Mouse (Mus musculus): ENCODE results near the gene Ghr. TPM values are rescaled to one million over a fixed set of nuclear protein-coding genes. Genes with fewer than 3 reads are reported as not detected.

Gene Ghr
- total and polyA plus RNA-seq, 2 experiments from 2014 or later = 5.7 to 8.0 TPM

DNA sequence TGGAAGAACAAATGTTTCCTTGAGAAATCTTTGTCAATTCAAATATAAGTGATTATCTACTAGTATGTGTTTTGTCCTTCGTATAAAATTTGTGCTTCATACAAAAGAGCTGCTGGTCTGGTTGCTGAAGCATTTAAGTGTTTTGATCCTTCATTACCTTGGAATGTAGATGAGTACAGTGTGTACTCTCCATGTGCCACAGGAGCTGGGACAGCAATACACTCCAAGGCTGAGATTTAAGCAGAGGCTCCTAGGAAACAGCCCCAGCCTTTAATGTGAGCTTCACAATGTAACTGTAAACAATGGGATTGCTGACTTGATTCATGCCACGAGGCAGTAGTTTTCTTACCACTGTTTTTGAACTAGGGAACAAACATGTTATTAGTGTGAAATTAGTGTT is 251.5 kb downstream of the Ghr start:
- H3K4me1 ChIP-seq (ENCODE audit: insufficient read depth) = no peaks in the 10 kb centered on the region
- no peak overlapping the region for H3K9ac ChIP-seq
- H3K27me3 ChIP-seq (ENCODE audit: insufficient read depth, low read length) = no peaks in the 10 kb centered on the region
- no peaks in the 10 kb centered on the region for H3K9me3 ChIP-seq (ENCODE audit: low read length)
- TF ChIP-seq CTCF (IDR thresholded peaks at IDR 0.05; ENCODE audit: low read depth) = no peak
- H3K27ac ChIP-seq (ENCODE audit: low read depth, low read length) = no peak overlapping the region
- WGBS = 67% methylated on average over 2 of the region's 2 CpGs
- ATAC-seq (no peak), DNase-seq (no peak)
- H3K36me3 ChIP-seq (ENCODE audit: insufficient read depth) = no peaks in the 10 kb centered on the region
- H3K4me2 ChIP-seq (ENCODE audit: low read depth) = no peak overlapping the region
- no peak overlapping the region for H3K4me3 ChIP-seq (ENCODE audit: low read depth, low read length)

DNA sequence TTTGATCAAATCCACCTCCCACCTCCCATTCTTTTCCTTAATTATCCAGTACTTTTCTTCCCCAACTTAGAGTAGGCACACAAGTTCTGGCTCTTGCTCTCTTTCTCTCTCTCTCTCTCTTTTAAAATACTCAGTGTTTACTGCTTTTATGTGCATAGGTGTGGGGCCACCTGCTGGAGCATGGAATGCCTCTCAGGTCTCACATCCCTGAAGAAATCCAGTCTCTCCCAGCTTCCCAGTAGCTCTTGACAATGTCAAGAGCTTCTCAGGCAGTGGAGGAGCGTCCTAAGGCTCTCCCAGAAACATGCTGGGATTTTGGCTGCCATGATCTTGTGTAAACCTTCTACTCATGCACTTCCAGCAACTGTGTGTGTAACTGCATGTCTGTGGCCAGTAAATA is 253.0 kb downstream of the Ghr start:
- ATAC-seq (no peak), DNase-seq (no peak)
- Histone ChIP-seq H3K4me3 (ENCODE audit: low read depth, low read length) (no peak overlapping the region), H3K9me3 (ENCODE audit: low read length) (no peaks in the 10 kb centered on the region), H3K4me1 (ENCODE audit: insufficient read depth) (no peaks in the 10 kb centered on the region), H3K9ac (no peak overlapping the region), H3K36me3 (ENCODE audit: insufficient read depth) (no peaks in the 10 kb centered on the region), H3K4me2 (ENCODE audit: low read depth) (no peak overlapping the region), H3K27ac (ENCODE audit: low read depth, low read length) (no peak overlapping the region), H3K27me3 (ENCODE audit: insufficient read depth, low read length) (no peaks in the 10 kb centered on the region)
- no peak for TF ChIP-seq CTCF (IDR thresholded peaks at IDR 0.05; ENCODE audit: low read depth)
- WGBS = 57% methylated on average over 1 of the region's 1 CpGs

DNA sequence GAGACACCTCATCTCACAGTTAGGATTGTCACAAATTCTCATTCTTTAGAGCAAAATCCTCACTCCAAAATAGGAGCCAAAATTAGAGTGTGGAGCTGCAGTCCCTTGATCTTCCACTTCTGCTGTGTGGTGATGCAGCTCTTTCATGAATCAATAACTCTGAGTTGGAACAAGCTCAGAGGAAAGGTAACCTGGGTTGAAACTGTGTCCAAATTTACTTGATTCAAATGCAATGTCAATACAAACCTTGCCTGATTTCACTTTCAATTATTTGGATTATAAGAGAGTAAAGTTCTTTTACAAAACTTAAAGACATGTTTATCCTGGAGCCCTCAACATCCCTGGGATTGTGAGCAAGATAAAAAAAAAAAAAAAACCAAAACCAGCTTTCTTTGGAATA is 260.3 kb downstream of the Ghr start:
- no peak overlapping the region for H3K4me3 ChIP-seq (ENCODE audit: low read depth, low read length)
- no peak for TF ChIP-seq CTCF (IDR thresholded peaks at IDR 0.05; ENCODE audit: low read depth)
- DNase-seq (no peak), ATAC-seq (no peak)
- no peaks in the 10 kb centered on the region for H3K9me3 ChIP-seq (ENCODE audit: low read length)
- no peak overlapping the region for H3K4me2 ChIP-seq (ENCODE audit: low read depth)
- no peaks in the 10 kb centered on the region for H3K36me3 ChIP-seq (ENCODE audit: insufficient read depth)
- H3K9ac ChIP-seq = no peak overlapping the region
- no peaks in the 10 kb centered on the region for H3K27me3 ChIP-seq (ENCODE audit: insufficient read depth, low read length)
- H3K4me1 ChIP-seq (ENCODE audit: insufficient read depth) = no peaks in the 10 kb centered on the region
- no peak overlapping the region for H3K27ac ChIP-seq (ENCODE audit: low read depth, low read length)

DNA sequence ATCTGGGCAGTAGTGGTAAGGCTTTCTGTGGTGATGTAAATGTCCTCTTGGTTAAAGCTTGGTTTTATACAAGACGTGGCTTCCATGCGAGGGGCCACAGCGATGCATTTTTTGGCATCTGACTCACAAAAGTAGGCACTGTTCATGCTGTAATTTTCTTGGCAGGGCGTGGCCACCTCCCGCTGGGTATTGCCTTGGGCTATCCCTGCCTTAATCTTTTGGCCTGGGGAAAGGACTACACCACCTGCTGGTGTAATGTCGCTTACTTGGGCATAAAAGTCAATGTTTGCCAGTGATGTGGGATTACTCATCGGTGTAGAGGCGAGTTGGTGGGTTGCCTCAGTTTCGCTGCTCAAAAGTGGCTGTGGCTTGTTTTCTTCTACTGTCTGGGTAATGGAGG is 263.4 kb downstream of the Ghr start:
- no peak for ATAC-seq
- H3K36me3 ChIP-seq (ENCODE audit: insufficient read depth) = no peaks in the 10 kb centered on the region
- H3K4me1 ChIP-seq (ENCODE audit: insufficient read depth) = no peaks in the 10 kb centered on the region
- H3K27me3 ChIP-seq (ENCODE audit: insufficient read depth, low read length) = no peaks in the 10 kb centered on the region
- TF ChIP-seq CTCF (IDR thresholded peaks at IDR 0.05; ENCODE audit: low read depth) = no peak
- H3K4me2 ChIP-seq (ENCODE audit: low read depth) = no peak overlapping the region
- no peaks in the 10 kb centered on the region for H3K9me3 ChIP-seq (ENCODE audit: low read length)
- no peak for DNase-seq
- WGBS = 86% methylated on average over 9 of the region's 9 CpGs
- H3K4me3 ChIP-seq (ENCODE audit: low read depth, low read length) = no peak overlapping the region
- no peak overlapping the region for H3K9ac ChIP-seq
- H3K27ac ChIP-seq (ENCODE audit: low read depth, low read length) = no peak overlapping the region

DNA sequence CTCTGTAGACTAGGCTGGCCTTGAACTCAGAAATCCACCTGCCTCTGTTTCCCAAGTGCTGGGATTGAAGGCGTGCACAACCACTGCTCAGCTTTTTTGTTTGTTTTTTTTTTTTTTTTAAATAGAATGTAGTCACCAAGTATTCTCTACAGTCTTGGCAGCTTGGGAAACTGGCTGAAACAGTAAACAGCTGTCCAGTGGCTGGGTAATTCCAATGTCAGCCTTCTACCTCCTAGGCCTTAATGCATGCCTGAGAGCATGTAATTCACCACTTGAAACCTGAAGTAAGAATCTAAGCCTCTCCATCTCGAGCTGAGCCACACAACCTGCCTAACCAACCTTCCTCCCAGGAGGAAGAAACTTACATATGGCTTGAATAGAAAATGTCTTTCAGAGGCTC is 266.7 kb downstream of the Ghr start:
- H3K4me1 ChIP-seq (ENCODE audit: insufficient read depth) = no peaks in the 10 kb centered on the region
- H3K27me3 ChIP-seq (ENCODE audit: insufficient read depth, low read length) = no peaks in the 10 kb centered on the region
- DNase-seq (no peak), ATAC-seq (no peak)
- no peaks in the 10 kb centered on the region for H3K36me3 ChIP-seq (ENCODE audit: insufficient read depth)
- no peak for TF ChIP-seq CTCF (IDR thresholded peaks at IDR 0.05; ENCODE audit: low read depth)
- no peak overlapping the region for H3K4me2 ChIP-seq (ENCODE audit: low read depth)
- no peak overlapping the region for H3K9ac ChIP-seq
- no peaks in the 10 kb centered on the region for H3K9me3 ChIP-seq (ENCODE audit: low read length)
- no peak overlapping the region for H3K4me3 ChIP-seq (ENCODE audit: low read depth, low read length)
- H3K27ac ChIP-seq (ENCODE audit: low read depth, low read length) = no peak overlapping the region
- 68% methylated on average over 2 of the region's 2 CpGs for WGBS

DNA sequence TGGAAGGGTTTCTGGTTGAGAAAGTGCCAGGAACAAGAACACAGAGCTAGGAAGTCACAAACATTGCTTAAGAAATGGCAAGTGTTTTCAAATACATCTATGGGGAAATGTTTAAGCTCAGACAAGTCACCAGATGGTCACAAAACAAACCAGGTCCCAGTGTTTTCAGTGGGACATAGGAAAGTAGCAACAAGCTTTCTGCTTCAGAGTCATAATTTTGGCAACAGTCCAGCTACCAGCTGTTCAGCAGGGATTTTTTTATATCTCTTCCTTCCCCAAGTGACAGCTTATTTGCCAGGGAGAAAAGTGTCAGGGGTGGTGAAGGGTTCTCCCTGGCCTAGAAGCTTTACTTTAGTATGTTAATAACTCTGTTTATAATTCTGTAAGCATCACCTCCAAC is 270.4 kb downstream of the Ghr start:
- ATAC-seq = peak; percentile 69
- no peak overlapping the region for H3K4me2 ChIP-seq (ENCODE audit: low read depth)

DNA sequence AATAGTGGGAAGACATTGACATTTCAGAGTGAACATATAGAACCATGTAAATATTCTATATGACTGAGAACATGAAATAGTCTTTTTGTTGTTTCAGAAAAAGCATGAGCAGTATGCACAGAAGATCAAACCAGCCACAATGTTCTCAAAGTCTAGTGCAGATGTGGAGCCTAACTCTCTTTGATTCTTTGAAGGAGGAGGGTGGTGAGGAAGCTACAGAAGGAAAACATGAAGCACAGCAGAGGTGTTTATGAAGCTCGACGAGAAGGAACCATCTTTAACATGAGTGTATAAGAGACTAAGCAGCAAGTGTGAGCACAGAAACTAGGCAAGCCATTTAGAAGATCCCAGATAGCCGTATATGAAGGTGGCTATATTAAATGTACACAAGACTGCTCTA is 273.4 kb downstream of the Ghr start:
- ATAC-seq = no peak
- TF ChIP-seq CTCF (IDR thresholded peaks at IDR 0.05; ENCODE audit: low read depth) = no peak
- 89% methylated on average over 3 of the region's 3 CpGs for WGBS

More for the DNA sequence above, 270.4 kb downstream of the Ghr start:
- H3K4me1 ChIP-seq (ENCODE audit: insufficient read depth) = no peaks in the 10 kb centered on the region
- H3K36me3 ChIP-seq (ENCODE audit: insufficient read depth) = no peaks in the 10 kb centered on the region
- TF ChIP-seq CTCF (IDR thresholded peaks at IDR 0.05; ENCODE audit: low read depth) = no peak
- DNase-seq = peak; percentile 44
- H3K9me3 ChIP-seq (ENCODE audit: low read length) = no peaks in the 10 kb centered on the region
- no peak overlapping the region for H3K4me3 ChIP-seq (ENCODE audit: low read depth, low read length)
- H3K27ac ChIP-seq (ENCODE audit: low read depth, low read length) = no peak overlapping the region
- H3K27me3 ChIP-seq (ENCODE audit: insufficient read depth, low read length) = no peaks in the 10 kb centered on the region
- no peak overlapping the region for H3K9ac ChIP-seq

DNA sequence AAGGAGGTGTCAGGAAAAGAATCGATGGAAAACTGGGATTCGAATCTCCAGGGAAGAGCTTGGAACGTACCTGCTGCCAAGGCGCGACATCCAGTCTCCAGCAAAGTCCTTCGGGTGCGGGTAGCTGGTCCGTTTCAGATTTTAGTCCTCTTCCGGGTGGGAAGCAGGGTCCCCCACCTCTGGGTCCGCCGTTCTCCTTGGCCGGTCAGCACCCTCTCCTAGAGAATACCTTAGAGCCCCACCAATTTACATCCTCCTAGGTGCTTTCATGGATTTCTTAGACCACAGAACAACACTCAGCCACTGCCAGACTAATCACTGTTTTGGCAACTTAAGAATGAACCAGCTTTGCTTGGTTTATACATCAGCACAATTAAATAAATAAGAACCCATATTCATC is 279.9 kb downstream of the Ghr start, which contains the start of gene Ccdc152:
Gene Ccdc152 (minus strand): TSS at position 101 of the 400 bp plus-strand sequence.
- no peaks in the 10 kb centered on the region for H3K4me1 ChIP-seq (ENCODE audit: insufficient read depth)
- no peak for ATAC-seq
- no peak within 1 kb of the TSS for H3K4me3 ChIP-seq (ENCODE audit: low read depth, low read length)
- TF ChIP-seq CTCF (IDR thresholded peaks at IDR 0.05; ENCODE audit: low read depth) = no peak
- no peak for DNase-seq
- H3K9me3 ChIP-seq (ENCODE audit: low read length) = no peaks in the 10 kb centered on the region
- H3K27ac ChIP-seq (ENCODE audit: low read depth, low read length) = no peak within 1 kb of the TSS
- WGBS = 93% methylated on average over 12 of the region's 12 CpGs
- H3K27me3 ChIP-seq (ENCODE audit: insufficient read depth, low read length) = no peaks in the 10 kb centered on the region
- no peak within 1 kb of the TSS for H3K9ac ChIP-seq
- no peaks in the 10 kb centered on the region for H3K36me3 ChIP-seq (ENCODE audit: insufficient read depth)
- H3K4me2 ChIP-seq (ENCODE audit: low read depth) = no peak within 1 kb of the TSS

More for the DNA sequence above, 273.4 kb downstream of the Ghr start:
- Histone ChIP-seq H3K9ac (no peak overlapping the region), H3K4me1 (ENCODE audit: insufficient read depth) (no peaks in the 10 kb centered on the region), H3K27me3 (ENCODE audit: insufficient read depth, low read length) (no peaks in the 10 kb centered on the region), H3K9me3 (ENCODE audit: low read length) (no peaks in the 10 kb centered on the region), H3K36me3 (ENCODE audit: insufficient read depth) (no peaks in the 10 kb centered on the region), H3K4me2 (ENCODE audit: low read depth) (no peak overlapping the region), H3K27ac (ENCODE audit: low read depth, low read length) (no peak overlapping the region), H3K4me3 (ENCODE audit: low read depth, low read length) (no peak overlapping the region)
- no peak for DNase-seq
